ENCODE assay signal across 8 mouse cellular contexts in genomic region chr14:45387480-45387879, GRCm38 (mm10). TPM values are rescaled to one million over a fixed set of nuclear protein-coding genes. Genes with fewer than 3 reads are reported as not detected.
DNase-seq lines count a peak whose midpoint lies in the region; ATAC-seq and TF ChIP-seq lines count a peak whose summit lies in the region.

No protein-coding gene starts in this region.

- H3K27me3 ChIP-seq in lung, embryonic 14.5 days (ENCODE audit: insufficient read depth, low read length) = no peaks in the 10 kb centered on the region
- H3K27me3 ChIP-seq in embryonic facial prominence, embryonic 10.5 days (replicated peaks; ENCODE audit: low read depth, poor library complexity, severe bottlenecking) = no peaks in the 10 kb centered on the region
- H3K27me3 ChIP-seq in kidney, embryonic 14.5 days (ENCODE audit: control insufficient read depth, insufficient read depth, low read length) = no peaks in the 10 kb centered on the region
- no peaks in the 10 kb centered on the region for H3K27me3 ChIP-seq in midbrain, embryonic 15.5 days (replicated peaks)

- H3K36me3 ChIP-seq in lung, embryonic 14.5 days (ENCODE audit: insufficient read depth) = peaks cover 5% of the 10 kb centered on the region; the same call in 1 of the 2 replicates
- H3K36me3 ChIP-seq in embryonic facial prominence, embryonic 10.5 days (replicated peaks) = peaks cover 15% of the 10 kb centered on the region
- H3K36me3 ChIP-seq in kidney, embryonic 14.5 days (ENCODE audit: control insufficient read depth, insufficient read depth, low read length) = peaks cover 6% of the 10 kb centered on the region; the same call in 1 of the 2 replicates
- no peaks in the 10 kb centered on the region for H3K36me3 ChIP-seq in midbrain, embryonic 15.5 days (replicated peaks)

- peak overlapping the region; percentile 84 for H3K4me3 ChIP-seq in lung, embryonic 14.5 days (ENCODE audit: low read depth, low read length)
- peak overlapping the region; percentile 87 for H3K4me3 ChIP-seq in embryonic facial prominence, embryonic 10.5 days
- H3K4me3 ChIP-seq in kidney, embryonic 14.5 days (ENCODE audit: low read length) = peak overlapping the region; percentile 86
- peak overlapping the region; percentile 79 for H3K4me3 ChIP-seq in midbrain, embryonic 15.5 days

- ATAC-seq in lung, embryonic 14.5 days (ENCODE audit: insufficient read depth) = no peak
- ATAC-seq in kidney, embryonic 14.5 days (ENCODE audit: low FRiP score, low TSS enrichment) = no peak
- ATAC-seq in midbrain, embryonic 15.5 days (replicated peaks) = no peak

- no peak overlapping the region for H3K27ac ChIP-seq in lung, embryonic 14.5 days (ENCODE audit: low read depth)
- H3K27ac ChIP-seq in embryonic facial prominence, embryonic 10.5 days (replicated peaks) = no peak overlapping the region
- no peak overlapping the region; the same call in 1 of the 2 replicates for H3K27ac ChIP-seq in kidney, embryonic 14.5 days (ENCODE audit: low read depth, low read length)
- H3K27ac ChIP-seq in midbrain, embryonic 15.5 days = no peak overlapping the region

- DNase-seq in lung, embryonic 14.5 days = peak; percentile 62
- DNase-seq in lung, postnatal 4 days = no peak
- no peak for DNase-seq in embryonic facial prominence, embryonic 10.5 days (ENCODE audit: low spot score)
- no peak for DNase-seq in Muller cell, postnatal 12 days (ENCODE audit: inconsistent ontology term)
- DNase-seq in cerebellum, adult 9-11 months = no peak
- DNase-seq in layer of hippocampus, adult 18-20 months (ENCODE audit: low spot score in 2 of 2) = no peak

- no peaks in the 10 kb centered on the region for H3K9me3 ChIP-seq in lung, embryonic 14.5 days (ENCODE audit: low read depth, low read length)
- H3K9me3 ChIP-seq in embryonic facial prominence, embryonic 10.5 days = no peaks in the 10 kb centered on the region
- H3K9me3 ChIP-seq in kidney, embryonic 14.5 days (ENCODE audit: control insufficient read depth, low read length) = no peaks in the 10 kb centered on the region
- H3K9me3 ChIP-seq in midbrain, embryonic 15.5 days = no peaks in the 10 kb centered on the region

- 12% methylated on average over 2 of the region's 2 CpGs for WGBS in lung, embryonic 14.5 days
- 18% methylated on average over 2 of the region's 2 CpGs for WGBS in embryonic facial prominence, embryonic 10.5 days
- 22% methylated on average over 2 of the region's 2 CpGs for WGBS in kidney, embryonic 14.5 days
- WGBS in midbrain, embryonic 15.5 days = 20% methylated on average over 2 of the region's 2 CpGs

- peak overlapping the region; percentile 88; the same call in 1 of the 2 replicates for H3K9ac ChIP-seq in lung, embryonic 14.5 days
- H3K9ac ChIP-seq in kidney, embryonic 14.5 days (ENCODE audit: low read depth, low read length) = no peak overlapping the region
- no peak overlapping the region for H3K9ac ChIP-seq in midbrain, embryonic 15.5 days

- 0 out of 2 replicates have a peak, but pooled peaks cover 2% of the 10 kb centered on the region for H3K4me1 ChIP-seq in lung, embryonic 14.5 days (ENCODE audit: insufficient read depth)
- H3K4me1 ChIP-seq in embryonic facial prominence, embryonic 10.5 days = peaks cover 19% of the 10 kb centered on the region
- H3K4me1 ChIP-seq in kidney, embryonic 14.5 days (ENCODE audit: control insufficient read depth, insufficient read depth, low read length) = peaks cover 12% of the 10 kb centered on the region; the same call in 1 of the 2 replicates
- peaks cover 11% of the 10 kb centered on the region for H3K4me1 ChIP-seq in midbrain, embryonic 15.5 days

- TF ChIP-seq CTCF in lung, embryonic 14.5 days (IDR thresholded peaks at IDR 0.05; ENCODE audit: low read depth) = no peak

- H3K4me2 ChIP-seq in lung, embryonic 14.5 days = peak overlapping the region; percentile 76
- H3K4me2 ChIP-seq in kidney, embryonic 14.5 days (replicated peaks; ENCODE audit: low read depth, low read length) = peak overlapping the region; percentile 78
- peak overlapping the region; percentile 76 for H3K4me2 ChIP-seq in midbrain, embryonic 15.5 days

RNA-seq across cellular contexts. Expression of gene Gnpnat1, which starts 17.2 kb away (rescaled TPM):
- 54.9 and 57.3 TPM in 2 replicates for polyA plus RNA-seq in lung, embryonic 14.5 days (2014; fragmentation: Nextera tagmentation; extraction: Ambion mirVana)
- 54.6 and 57.0 TPM in 2 replicates for polyA plus RNA-seq in embryonic facial prominence, embryonic 10.5 days (2016; fragmentation: Nextera tagmentation; extraction: Ambion mirVana)
- 56.3 and 74.5 TPM in 2 replicates for polyA plus RNA-seq in kidney, embryonic 14.5 days (2014; fragmentation: Nextera tagmentation; extraction: Ambion mirVana)
- 26.3 and 30.2 TPM in 2 replicates for polyA plus RNA-seq in midbrain, embryonic 15.5 days (2015; fragmentation: Nextera tagmentation; extraction: Ambion mirVana)
- 10 to 100 TPM; 14.4 to 16.7 TPM for total RNA-seq in layer of hippocampus, adult 18-20 months (2021)

RNA-seq across cellular contexts. Expression of gene Styx, which starts 36.6 kb away (rescaled TPM):
- polyA plus RNA-seq in lung, embryonic 14.5 days (2014; fragmentation: Nextera tagmentation; extraction: Ambion mirVana) = 71.0 and 74.6 TPM in 2 replicates
- polyA plus RNA-seq in embryonic facial prominence, embryonic 10.5 days (2016; fragmentation: Nextera tagmentation; extraction: Ambion mirVana) = 41.3 and 49.3 TPM in 2 replicates
- polyA plus RNA-seq in kidney, embryonic 14.5 days (2014; fragmentation: Nextera tagmentation; extraction: Ambion mirVana) = 70.9 and 81.2 TPM in 2 replicates
- polyA plus RNA-seq in midbrain, embryonic 15.5 days (2015; fragmentation: Nextera tagmentation; extraction: Ambion mirVana) = 63.4 and 63.8 TPM in 2 replicates
- total RNA-seq in layer of hippocampus, adult 18-20 months (2021) = 10 to 100 TPM; 19.1 to 19.6 TPM

RNA-seq across cellular contexts. Expression of gene Psmc6, which starts 57.9 kb away (rescaled TPM):
- polyA plus RNA-seq in lung, embryonic 14.5 days (2014; fragmentation: Nextera tagmentation; extraction: Ambion mirVana) = 186 and 195 TPM in 2 replicates
- polyA plus RNA-seq in embryonic facial prominence, embryonic 10.5 days (2016; fragmentation: Nextera tagmentation; extraction: Ambion mirVana) = 206 and 210 TPM in 2 replicates
- polyA plus RNA-seq in kidney, embryonic 14.5 days (2014; fragmentation: Nextera tagmentation; extraction: Ambion mirVana) = 198 and 227 TPM in 2 replicates
- 140 and 147 TPM in 2 replicates for polyA plus RNA-seq in midbrain, embryonic 15.5 days (2015; fragmentation: Nextera tagmentation; extraction: Ambion mirVana)
- total RNA-seq in layer of hippocampus, adult 18-20 months (2021) = 10 to 100 TPM; 81.2 to 83.3 TPM
